Mouse (Mus musculus): ENCODE measurements around the gene 4933411K16Rik. TPM values are rescaled to one million over a fixed set of nuclear protein-coding genes. Genes with fewer than 3 reads are reported as not detected.
A peak's percentile ranks its signal among the peaks of the same experiment; 100 is the strongest.
"Not testable (repeated sequence)": the region's sequence is repeated elsewhere in the genome, so short reads cannot be mapped to it uniquely, and the experiment has no call there.

The 4933411K16Rik gene
- total RNA-seq, 2 experiments from 2014 or later = not detected

GRCm38 (mm10) chr19:42071886-42072608 is 20.0 kb downstream of the 4933411K16Rik start:
- no peak for DNase-seq (ENCODE audit: low spot score)
- intact Hi-C loops (cut with DNase I) = no loop called here

DNA sequence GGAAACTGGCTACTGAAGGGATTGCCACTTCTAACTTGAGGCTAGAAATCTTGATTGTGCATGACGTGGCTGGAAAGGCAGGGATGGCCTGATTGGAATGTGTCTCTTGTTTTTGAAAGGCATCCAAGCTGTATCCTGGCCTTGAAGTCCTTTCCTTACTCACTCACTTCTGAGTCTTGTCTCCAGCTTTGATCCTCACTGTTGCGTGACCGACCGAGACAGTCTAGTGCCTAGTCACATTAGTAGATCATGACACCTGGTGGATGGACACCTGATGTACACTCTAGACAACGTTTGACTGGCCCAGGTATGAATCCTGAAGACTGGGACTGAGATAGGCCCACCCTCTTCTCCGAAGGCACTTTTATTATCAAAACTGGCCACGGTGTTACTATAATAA is 20.8 kb downstream of the 4933411K16Rik start:
- no peak for DNase-seq (ENCODE audit: low spot score)
- intact Hi-C loops (cut with DNase I) = no loop called here

DNA sequence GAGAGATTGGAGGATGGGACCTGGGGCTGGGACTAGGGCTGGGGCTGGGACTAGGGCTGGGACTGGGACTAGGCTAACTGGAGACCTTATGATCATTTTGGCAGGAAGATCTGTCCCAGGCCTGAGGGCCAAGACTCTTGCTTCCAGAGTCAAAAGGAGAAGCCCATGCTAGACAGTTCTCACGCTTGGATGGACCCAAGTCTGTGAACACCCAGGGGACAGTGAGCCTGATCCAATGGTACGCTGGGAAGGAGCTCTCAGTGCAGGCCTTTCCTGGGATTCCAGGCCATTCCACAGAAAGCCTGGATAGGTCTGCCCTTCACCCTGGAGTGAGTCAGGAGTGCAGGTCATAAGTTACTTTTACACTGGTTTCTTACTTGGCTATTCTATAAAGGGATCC is 23.0 kb downstream of the 4933411K16Rik start:
- intact Hi-C loops (cut with DNase I) = loop anchor here (5.0 kb wide), 1 partner anchor 88 kb away; no protein-coding TSS in a partner anchor
- no peak for DNase-seq (ENCODE audit: low spot score)

DNA sequence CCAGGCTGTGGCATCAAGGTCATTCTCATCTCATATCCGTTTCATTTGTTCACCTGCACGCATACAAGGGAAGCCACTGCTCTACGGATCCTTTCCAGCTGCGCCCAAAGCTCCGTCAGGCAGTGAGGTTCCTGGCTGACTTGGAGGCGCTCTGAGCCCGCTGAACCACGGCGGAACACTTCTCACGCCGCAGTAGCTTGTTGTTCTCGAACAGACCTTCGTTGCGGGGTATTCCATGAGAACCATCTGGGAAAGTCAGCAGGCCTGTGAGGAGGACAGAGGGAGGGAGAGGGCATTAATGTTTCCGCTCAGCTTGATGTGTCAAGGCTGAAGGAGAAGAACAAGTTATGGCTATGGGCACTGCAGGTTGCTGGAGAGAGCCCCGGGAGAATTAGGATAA is 23.9 kb downstream of the 4933411K16Rik start:
- DNase-seq (ENCODE audit: low spot score) = no peak
- intact Hi-C loops (cut with DNase I) = loop anchor here (5.0 kb wide), 1 partner anchor 89 kb away; no protein-coding TSS in a partner anchor

GRCm38 (mm10) chr19:42078566-42078965 is 26.5 kb downstream of the 4933411K16Rik start:
- intact Hi-C loops (cut with DNase I) = loop anchor here (5.0 kb wide), 1 partner anchor 91 kb away; no protein-coding TSS in a partner anchor
- DNase-seq (ENCODE audit: low spot score) = no peak

DNA sequence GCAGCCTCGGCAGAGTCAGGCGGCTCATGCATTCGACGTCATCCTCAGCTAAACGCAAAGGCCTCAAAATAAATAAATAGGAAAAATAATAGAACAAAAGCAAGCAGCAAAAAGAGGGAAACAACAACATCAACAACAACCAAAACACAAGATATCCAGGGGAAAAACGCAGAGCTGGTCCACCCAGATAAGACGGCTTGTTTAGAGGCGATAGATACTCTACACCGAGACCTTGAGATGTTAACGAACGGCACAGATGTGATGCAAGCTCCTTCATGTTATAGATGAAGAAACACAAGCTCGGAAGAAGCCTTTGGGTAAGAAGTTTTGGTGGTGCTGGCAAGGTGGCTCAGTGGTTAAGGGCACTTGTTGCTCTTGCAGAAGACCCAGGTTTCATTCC is 27.0 kb downstream of the 4933411K16Rik start:
- DNase-seq (ENCODE audit: low spot score) = no peak
- intact Hi-C loops (cut with DNase I) = loop anchor here (5.0 kb wide), 1 partner anchor 92 kb away; no protein-coding TSS in a partner anchor

DNA sequence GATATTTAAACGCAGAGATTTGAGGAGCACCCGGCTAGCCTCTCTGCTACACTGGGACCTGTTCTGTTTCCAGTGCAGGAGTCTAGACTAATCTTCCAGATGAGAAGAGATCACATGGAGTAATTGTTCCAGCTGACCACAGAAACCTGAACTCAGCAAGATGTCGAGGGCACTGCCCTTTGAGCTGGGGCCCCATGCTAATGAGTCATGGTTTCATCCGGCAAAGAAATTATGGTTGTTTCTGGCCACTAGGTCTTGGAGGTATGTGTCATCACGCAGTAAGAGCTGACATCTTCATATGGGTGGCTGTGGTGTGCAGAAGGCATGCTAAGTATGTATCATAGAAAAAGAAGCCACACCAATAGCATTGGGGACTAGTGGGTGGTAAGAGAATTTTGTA is 27.9 kb downstream of the 4933411K16Rik start:
- intact Hi-C loops (cut with DNase I) = loop anchor here (5.0 kb wide), 1 partner anchor 93 kb away; no protein-coding TSS in a partner anchor
- DNase-seq (ENCODE audit: low spot score) = no peak

- intact Hi-C loops (cut with DNase I) = no loop called here
- DNase-seq (ENCODE audit: low spot score) = no peak
Measured at GRCm38 (mm10) chr19:42080469-42080868, 28.4 kb downstream of the 4933411K16Rik start.

DNA sequence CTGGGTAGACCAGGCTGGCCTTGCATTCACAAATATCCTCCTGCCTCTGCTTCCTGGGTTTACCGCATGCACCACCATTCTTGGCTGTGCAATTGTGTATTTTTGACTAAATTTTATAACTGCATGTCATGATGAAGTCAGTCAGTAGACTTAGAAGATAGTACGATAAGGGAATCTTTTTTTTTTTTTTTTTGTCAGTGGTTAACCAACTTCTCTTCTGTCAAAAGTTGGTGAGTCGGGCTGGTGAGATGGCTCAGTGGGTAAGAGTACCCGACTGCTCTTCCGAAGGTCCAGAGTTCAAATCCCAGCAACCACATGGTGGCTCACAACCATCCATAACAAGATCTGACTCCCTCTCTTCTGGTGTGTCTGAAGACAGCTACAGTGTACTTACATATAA is 29.6 kb downstream of the 4933411K16Rik start:
- intact Hi-C loops (cut with DNase I); DNase-seq (ENCODE audit: low spot score): not testable (repeated sequence)

- intact Hi-C loops (cut with DNase I) = no loop called here
- no peak for DNase-seq (ENCODE audit: low spot score)
Measured at GRCm38 (mm10) chr19:42085690-42086089, 33.6 kb downstream of the 4933411K16Rik start.

DNA sequence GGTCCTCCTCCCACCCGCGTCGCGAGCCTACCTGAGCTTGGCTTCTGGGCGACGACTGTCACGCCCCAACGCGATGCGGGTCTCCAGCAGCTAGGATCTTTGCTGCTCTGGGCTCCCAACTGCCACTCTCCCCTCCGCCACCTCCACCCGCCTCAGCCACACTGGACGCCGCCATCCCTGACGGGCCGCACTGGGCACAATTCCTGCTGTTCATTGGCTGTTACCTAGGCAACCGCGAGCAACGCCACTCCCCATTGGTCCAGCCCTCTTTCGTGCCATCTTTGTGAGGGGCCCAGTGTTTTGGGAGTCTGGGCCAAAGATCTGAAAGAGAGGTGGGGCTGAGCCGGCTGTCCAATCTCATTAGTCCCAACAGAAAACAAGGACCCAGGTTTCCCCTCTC is 34.1 kb downstream of the 4933411K16Rik start, which contains the start of gene Morn4:
Gene Morn4, minus strand, starts transcription at position 192 of the 400 bp plus-strand sequence.
- DNase-seq (ENCODE audit: low spot score) = peak; percentile 57
- intact Hi-C loops (cut with DNase I) = no loop called here

GRCm38 (mm10) chr19:42089103-42089747 is 37.2 kb downstream of the 4933411K16Rik start:
- peak; percentile 33 for DNase-seq (ENCODE audit: low spot score)
- intact Hi-C loops (cut with DNase I) = no loop called here

DNA sequence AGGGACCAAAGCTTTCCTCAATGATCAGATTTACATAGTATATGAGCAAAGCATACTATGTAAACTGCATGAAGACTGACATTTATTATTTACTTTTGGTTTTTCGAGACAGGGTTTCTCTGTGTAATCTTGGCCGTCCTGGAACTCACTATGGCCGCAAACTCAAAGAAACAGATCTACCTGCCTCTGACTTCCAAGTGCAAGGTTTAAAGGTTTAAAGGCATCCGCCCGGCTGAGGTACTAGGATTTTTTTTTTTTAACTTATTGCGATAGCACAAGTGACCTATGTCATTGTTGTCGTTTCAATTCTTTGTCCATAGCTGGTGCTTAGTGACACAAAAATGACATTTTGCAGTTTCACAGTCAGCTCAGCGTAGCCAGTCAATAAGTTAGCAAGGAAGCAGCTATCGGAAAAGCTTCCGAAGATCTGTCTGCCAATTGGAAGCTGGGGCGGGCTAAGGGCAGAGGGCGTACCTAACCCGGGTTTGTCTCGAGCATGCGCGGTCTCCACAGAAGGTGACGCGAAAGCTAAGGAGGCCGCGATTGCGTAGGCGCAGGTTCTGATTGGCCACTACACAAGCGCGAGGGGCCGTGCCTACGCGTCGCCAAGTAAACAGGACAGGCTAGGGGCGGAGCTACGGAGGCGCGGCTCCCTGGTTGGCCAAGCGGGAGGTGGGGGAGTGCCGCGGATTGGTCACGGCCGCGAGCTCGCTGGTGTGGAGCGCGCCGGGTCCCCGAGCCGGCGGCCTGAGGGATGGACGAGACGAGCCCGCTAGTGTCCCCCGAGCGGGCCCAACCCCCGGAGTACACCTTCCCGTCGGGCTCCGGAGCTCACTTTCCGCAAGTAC is 37.9 kb downstream of the 4933411K16Rik start, which contains the start of gene Pi4k2a:
Gene Pi4k2a, plus strand, starts transcription at position 723 of the 848 bp plus-strand sequence.
- peak; percentile 99 for DNase-seq (ENCODE audit: low spot score)
- intact Hi-C loops (cut with DNase I) = loop anchor here (2.0 kb wide), 1 partner anchor 39 kb away; the partner anchor contains the start of gene Avpi1

- intact Hi-C loops (cut with DNase I) = loop anchor here (2.0 kb wide), 1 partner anchor 38 kb away; the partner anchor contains the start of gene Avpi1
- no peak for DNase-seq (ENCODE audit: low spot score)
Measured at GRCm38 (mm10) chr19:42090637-42091141, 38.6 kb downstream of the 4933411K16Rik start.

GRCm38 (mm10) chr19:42099406-42099805 is 47.4 kb downstream of the 4933411K16Rik start:
- intact Hi-C loops (cut with DNase I) = no loop called here
- DNase-seq (ENCODE audit: low spot score) = no peak

Other genes starting within 250 kb of the 4933411K16Rik start
- gene Frat1, start 222.3 kb upstream of the 4933411K16Rik start, total RNA-seq (2021) = 1 to 10 TPM; 3.7 to 4.9 TPM
- gene Frat2, start 204.1 kb upstream of the 4933411K16Rik start, total RNA-seq (2021) = 1 to 10 TPM; 5.6 to 5.8 TPM
- gene Rrp12, start 156.1 kb upstream of the 4933411K16Rik start, total RNA-seq (2021) = 10 to 100 TPM; 14.1 to 15.5 TPM
- gene Pgam1, start 140.3 kb upstream of the 4933411K16Rik start, total RNA-seq (2021) = 100 to 1,000 TPM in 1 of 2 experiments, 10 to 100 TPM in 1; 98.5 to 103 TPM
- gene Exosc1, start 118.8 kb upstream of the 4933411K16Rik start, total RNA-seq (2021) = 10 to 100 TPM; 10.8 to 12.4 TPM
- gene Zdhhc16, start 118.8 kb upstream of the 4933411K16Rik start, total RNA-seq (2021) = 10 to 100 TPM; 17.1 to 17.6 TPM
- gene Mms19, start 71.1 kb upstream of the 4933411K16Rik start, total RNA-seq (2021) = 10 to 100 TPM; 13.2 to 17.2 TPM
- 10 to 100 TPM; 22.3 to 23.8 TPM for gene Ubtd1, start 70.5 kb upstream of the 4933411K16Rik start, total RNA-seq (2021)
- not detected for gene Ankrd2, start 16.2 kb upstream of the 4933411K16Rik start, total RNA-seq (2021)
- 1 to 10 TPM; 1.1 to 1.7 TPM for gene Hoga1, start 6.6 kb upstream of the 4933411K16Rik start, total RNA-seq (2021)
- 1 to 10 TPM; 3.3 to 3.7 TPM for gene Morn4, start 34.1 kb downstream of the 4933411K16Rik start, total RNA-seq (2021)
- 10 to 100 TPM; 18.4 to 19.0 TPM for gene Pi4k2a, start 38.2 kb downstream of the 4933411K16Rik start, total RNA-seq (2021)
- gene Avpi1, start 76.8 kb downstream of the 4933411K16Rik start, total RNA-seq (2021) = 10 to 100 TPM in 1 of 2 experiments, 1 to 10 TPM in 1; 9.7 to 14.5 TPM
- gene Marveld1, start 95.2 kb downstream of the 4933411K16Rik start, total RNA-seq (2021) = 10 to 100 TPM; 20.9 to 24.3 TPM
- gene Zfyve27, start 111.7 kb downstream of the 4933411K16Rik start, total RNA-seq (2021) = 10 to 100 TPM; 18.3 to 23.0 TPM
- 1 to 10 TPM; 5.3 to 7.9 TPM for gene Sfrp5, start 150.0 kb downstream of the 4933411K16Rik start, total RNA-seq (2021)
- gene Golga7b, start 195.3 kb downstream of the 4933411K16Rik start, total RNA-seq (2021) = under 1 TPM; 0.67 to 0.83 TPM

Data from heart, postnatal 25 days (tissue).